Mouse (Mus musculus) kidney, adult 18-20 months (tissue): ENCODE data around the gene Mios.

ENCODE experiments used
- DNase-seq: peaks from one replicate; pipeline ENCODE4 v3.0.0; 2021

Gene Mios

DNA sequence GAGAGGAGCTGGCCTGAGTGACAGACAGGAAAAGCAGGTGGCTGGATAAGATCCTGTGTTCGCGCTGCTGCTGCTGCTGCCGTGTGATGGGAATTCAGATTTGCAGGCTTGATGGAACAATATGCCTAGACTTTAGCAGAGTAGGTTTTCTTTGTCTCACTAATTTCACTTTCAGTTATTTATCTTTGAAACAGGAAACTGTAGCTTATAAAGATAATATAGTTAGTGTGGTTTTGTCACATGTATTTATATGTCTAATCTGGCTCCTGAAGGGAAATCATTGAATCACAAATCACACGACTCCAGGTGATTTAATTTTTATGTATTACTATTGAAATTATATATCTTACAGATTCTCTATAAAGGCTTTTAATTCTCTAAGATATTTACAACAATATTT is 74.2 kb downstream of the Mios start:
- DNase-seq: no peak

DNA sequence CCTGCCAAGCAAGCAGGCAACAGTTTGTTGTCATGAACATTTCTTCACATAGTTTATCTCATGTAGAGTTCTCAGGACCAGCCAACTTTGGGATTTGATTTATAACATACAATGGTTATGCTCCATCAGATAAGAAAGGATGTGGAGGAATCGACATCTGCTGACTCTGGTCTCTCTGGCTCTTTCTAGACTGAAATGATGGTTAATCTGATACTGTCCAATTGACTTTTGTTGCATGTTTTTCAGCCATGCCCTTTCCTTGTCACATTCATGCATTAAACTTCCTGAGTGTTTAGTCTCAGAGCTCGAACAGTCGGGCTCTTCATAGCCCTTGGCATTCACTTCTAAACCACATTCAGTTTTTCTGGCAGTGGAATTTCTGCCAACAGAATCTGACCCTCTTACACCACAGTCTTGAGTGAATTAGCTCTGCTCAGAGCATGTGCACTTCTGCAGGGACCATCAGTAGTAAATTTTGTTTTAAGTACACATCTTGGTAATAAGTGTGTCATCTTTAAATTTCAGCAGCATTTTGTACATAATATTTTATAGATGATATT is 76.5 kb downstream of the Mios start:
- DNase-seq: no peak
